Mouse (Mus musculus): Measurements from ENCODE around the gene Mnd1. TPM values are rescaled to one million over a fixed set of nuclear protein-coding genes. Genes with fewer than 3 reads are reported as not detected.

Mnd1 gene
- polyA plus RNA-seq (2016; fragmentation: Nextera tagmentation; extraction: Ambion mirVana): 17.4 and 21.0 TPM in 2 replicates

GRCm38 (mm10) chr3:84155558-84156006, at the start of gene Mnd1:
Gene Mnd1 (minus strand): TSS chr3:84155786.
- peaks cover 39% of the 10 kb centered on the region for H3K4me1 ChIP-seq
- peak; percentile 100 for DNase-seq (ENCODE audit: low spot score)
- H3K36me3 ChIP-seq: 0 out of 2 replicates have a peak, but pooled peaks cover 3% of the 10 kb centered on the region
- H3K9me3 ChIP-seq (replicated peaks): no peaks in the 10 kb centered on the region
- H3K27me3 ChIP-seq (ENCODE audit: low read depth, poor library complexity, severe bottlenecking): no peaks in the 10 kb centered on the region
- H3K4me3 ChIP-seq: peak within 1 kb of the TSS; percentile 56
- under 1% methylated on average over 29 of the region's 29 CpGs for WGBS
- peak within 1 kb of the TSS; percentile 95 for H3K27ac ChIP-seq

- Histone ChIP-seq H3K27ac (no peak overlapping the region), H3K9me3 (replicated peaks) (no peaks in the 10 kb centered on the region), H3K4me3 (no peak overlapping the region), H3K27me3 (ENCODE audit: low read depth, poor library complexity, severe bottlenecking) (no peaks in the 10 kb centered on the region), H3K4me1 (peaks cover 6% of the 10 kb centered on the region; the same call in 1 of the 2 replicates), H3K36me3 (peaks cover 5% of the 10 kb centered on the region; the same call in 1 of the 2 replicates)
- DNase-seq (ENCODE audit: low spot score): no peak
- 87% methylated on average over 5 of the region's 5 CpGs for WGBS
These were observed 49.1 kb upstream of the Mnd1 start for GRCm38 (mm10) chr3:84204640-84205039.

GRCm38 (mm10) chr3:84200559-84201420, 45.2 kb upstream of the Mnd1 start:
- Histone ChIP-seq H3K9me3 (replicated peaks) (no peaks in the 10 kb centered on the region), H3K36me3 (no peaks in the 10 kb centered on the region), H3K27me3 (ENCODE audit: low read depth, poor library complexity, severe bottlenecking) (no peaks in the 10 kb centered on the region), H3K4me3 (no peak overlapping the region), H3K27ac (no peak overlapping the region), H3K4me1 (peaks cover 6% of the 10 kb centered on the region; the same call in 1 of the 2 replicates)
- 79% methylated on average over 13 of the region's 13 CpGs for WGBS
- no peak for DNase-seq (ENCODE audit: low spot score)

- Histone ChIP-seq H3K4me3 (no peak overlapping the region), H3K27me3 (ENCODE audit: low read depth, poor library complexity, severe bottlenecking) (no peaks in the 10 kb centered on the region), H3K9me3 (replicated peaks) (no peaks in the 10 kb centered on the region), H3K4me1 (peaks cover 6% of the 10 kb centered on the region; the same call in 1 of the 2 replicates), H3K27ac (no peak overlapping the region), H3K36me3 (no peaks in the 10 kb centered on the region)
- WGBS: 96% methylated on average over 9 of the region's 9 CpGs
- no peak for DNase-seq (ENCODE audit: low spot score)
These were observed 43.9 kb upstream of the Mnd1 start for GRCm38 (mm10) chr3:84199516-84199915.

GRCm38 (mm10) chr3:84198229-84198628, 42.6 kb upstream of the Mnd1 start:
- Histone ChIP-seq H3K9me3 (replicated peaks) (no peaks in the 10 kb centered on the region), H3K4me3 (no peak overlapping the region), H3K4me1 (peaks cover 8% of the 10 kb centered on the region), H3K36me3 (no peaks in the 10 kb centered on the region), H3K27me3 (ENCODE audit: low read depth, poor library complexity, severe bottlenecking) (peaks cover 2% of the 10 kb centered on the region; the same call in 1 of the 2 replicates), H3K27ac (no peak overlapping the region)
- 86% methylated on average over 3 of the region's 3 CpGs for WGBS
- DNase-seq (ENCODE audit: low spot score): no peak

- Histone ChIP-seq H3K36me3 (peaks cover 5% of the 10 kb centered on the region; the same call in 1 of the 2 replicates), H3K4me1 (peaks cover 20% of the 10 kb centered on the region), H3K27me3 (ENCODE audit: low read depth, poor library complexity, severe bottlenecking) (peaks cover 37% of the 10 kb centered on the region), H3K9me3 (replicated peaks) (no peaks in the 10 kb centered on the region), H3K4me3 (no peak overlapping the region), H3K27ac (no peak overlapping the region)
- 74% methylated on average over 4 of the region's 4 CpGs for WGBS
- DNase-seq (ENCODE audit: low spot score): no peak
These were observed 38.3 kb upstream of the Mnd1 start for GRCm38 (mm10) chr3:84193881-84194280.

GRCm38 (mm10) chr3:84191141-84191881, 35.7 kb upstream of the Mnd1 start:
- Histone ChIP-seq H3K9me3 (replicated peaks) (no peaks in the 10 kb centered on the region), H3K4me3 (peak overlapping the region; percentile 48), H3K27ac (no peak overlapping the region), H3K27me3 (ENCODE audit: low read depth, poor library complexity, severe bottlenecking) (peaks cover 39% of the 10 kb centered on the region), H3K36me3 (peaks cover 5% of the 10 kb centered on the region; the same call in 1 of the 2 replicates), H3K4me1 (peaks cover 20% of the 10 kb centered on the region)
- WGBS: 40% methylated on average over 21 of the region's 21 CpGs
- DNase-seq (ENCODE audit: low spot score): peak; percentile 49

- WGBS: 7% methylated on average over 41 of the region's 41 CpGs
- Histone ChIP-seq H3K4me1 (peaks cover 20% of the 10 kb centered on the region), H3K36me3 (peaks cover 5% of the 10 kb centered on the region; the same call in 1 of the 2 replicates), H3K27me3 (ENCODE audit: low read depth, poor library complexity, severe bottlenecking) (peaks cover 39% of the 10 kb centered on the region), H3K27ac (0 out of 2 replicates have a peak overlapping the region, but pooled peaks have one; percentile 15), H3K9me3 (replicated peaks) (no peaks in the 10 kb centered on the region), H3K4me3 (peak overlapping the region; percentile 48)
- peak; percentile 56 for DNase-seq (ENCODE audit: low spot score)
These were observed 35.0 kb upstream of the Mnd1 start for GRCm38 (mm10) chr3:84190513-84191061.

- WGBS: 42% methylated on average over 10 of the region's 10 CpGs
- no peak overlapping the region for H3K27ac ChIP-seq
- peaks cover 39% of the 10 kb centered on the region for H3K27me3 ChIP-seq (ENCODE audit: low read depth, poor library complexity, severe bottlenecking)
- DNase-seq (ENCODE audit: low spot score): peak; percentile 32
- peaks cover 5% of the 10 kb centered on the region; the same call in 1 of the 2 replicates for H3K36me3 ChIP-seq
- H3K9me3 ChIP-seq (replicated peaks): no peaks in the 10 kb centered on the region
- H3K4me1 ChIP-seq: peaks cover 20% of the 10 kb centered on the region
- H3K4me3 ChIP-seq: peak overlapping the region; percentile 48
These were observed 34.1 kb upstream of the Mnd1 start for GRCm38 (mm10) chr3:84189629-84190173.

- Histone ChIP-seq H3K27ac (no peak overlapping the region), H3K9me3 (replicated peaks) (no peaks in the 10 kb centered on the region), H3K4me1 (no peaks in the 10 kb centered on the region), H3K4me3 (no peak overlapping the region), H3K36me3 (no peaks in the 10 kb centered on the region), H3K27me3 (ENCODE audit: low read depth, poor library complexity, severe bottlenecking) (no peaks in the 10 kb centered on the region)
- no peak for DNase-seq (ENCODE audit: low spot score)
- WGBS: 52% methylated on average over 4 of the region's 4 CpGs
These were observed 26.1 kb upstream of the Mnd1 start for GRCm38 (mm10) chr3:84181717-84182116.

GRCm38 (mm10) chr3:84181102-84181501, 25.5 kb upstream of the Mnd1 start:
- H3K27ac ChIP-seq: no peak overlapping the region
- DNase-seq (ENCODE audit: low spot score): no peak
- H3K4me1 ChIP-seq: no peaks in the 10 kb centered on the region
- H3K27me3 ChIP-seq (ENCODE audit: low read depth, poor library complexity, severe bottlenecking): no peaks in the 10 kb centered on the region
- 58% methylated on average over 8 of the region's 8 CpGs for WGBS
- H3K9me3 ChIP-seq (replicated peaks): no peaks in the 10 kb centered on the region
- H3K4me3 ChIP-seq: no peak overlapping the region
- no peaks in the 10 kb centered on the region for H3K36me3 ChIP-seq

- H3K27me3 ChIP-seq (ENCODE audit: low read depth, poor library complexity, severe bottlenecking): no peaks in the 10 kb centered on the region
- no peaks in the 10 kb centered on the region for H3K36me3 ChIP-seq
- no peaks in the 10 kb centered on the region for H3K9me3 ChIP-seq (replicated peaks)
- WGBS: 81% methylated on average over 2 of the region's 2 CpGs
- no peak for DNase-seq (ENCODE audit: low spot score)
- H3K27ac ChIP-seq: no peak overlapping the region
- H3K4me3 ChIP-seq: no peak overlapping the region
- no peaks in the 10 kb centered on the region for H3K4me1 ChIP-seq
These were observed 24.7 kb upstream of the Mnd1 start for GRCm38 (mm10) chr3:84180304-84180703.
